Comparison of ENCODE assay signal across 8 mouse cellular contexts in the genomic region with DNA sequence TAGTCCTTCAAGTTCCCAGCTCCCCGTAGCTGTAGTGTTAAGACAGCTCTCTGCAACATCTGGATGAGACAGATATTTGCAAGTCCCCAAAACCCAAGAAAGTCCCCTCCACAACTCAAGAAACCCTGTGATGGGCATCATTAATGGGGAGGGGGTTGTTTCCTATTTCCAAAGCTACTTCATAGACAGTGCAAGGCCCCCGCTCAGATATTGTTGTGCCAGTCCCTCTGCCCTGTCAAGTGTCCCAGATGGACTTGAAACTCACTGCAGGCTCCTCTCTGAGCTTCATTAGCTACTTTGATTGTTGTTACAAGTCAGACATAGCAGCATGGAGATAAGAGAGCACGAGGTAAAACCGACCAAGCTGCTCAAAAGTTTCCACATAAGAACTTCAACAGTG.
DNase-seq lines count a peak whose midpoint lies in the region; ATAC-seq and TF ChIP-seq lines count a peak whose summit lies in the region.

No protein-coding gene starts in this region.

- H3K4me1 ChIP-seq in kidney, embryonic 15.5 days, result peaks cover 48% of the 10 kb centered on the region
- H3K4me1 ChIP-seq in forebrain, embryonic 10.5 days, result peaks cover 75% of the 10 kb centered on the region
- peaks cover 24% of the 10 kb centered on the region; the same call in 1 of the 2 replicates for H3K4me1 ChIP-seq in hindbrain, postnatal 0 days (ENCODE audit: insufficient read depth, low read length)
- peaks cover 33% of the 10 kb centered on the region for H3K4me1 ChIP-seq in midbrain, embryonic 16.5 days (ENCODE audit: control insufficient read depth, insufficient read depth, low read length)
- peaks cover 8% of the 10 kb centered on the region for H3K4me1 ChIP-seq in thymus, adult 2 months (replicated peaks; ENCODE audit: control insufficient read depth, insufficient read depth, low read length)

- H3K36me3 ChIP-seq in kidney, embryonic 15.5 days, result no peaks in the 10 kb centered on the region
- H3K36me3 ChIP-seq in forebrain, embryonic 10.5 days (replicated peaks), result no peaks in the 10 kb centered on the region
- H3K36me3 ChIP-seq in hindbrain, postnatal 0 days (ENCODE audit: insufficient read depth, low read length), result no peaks in the 10 kb centered on the region
- H3K36me3 ChIP-seq in midbrain, embryonic 16.5 days (ENCODE audit: control insufficient read depth, insufficient read depth, low read length), result no peaks in the 10 kb centered on the region
- no peaks in the 10 kb centered on the region for H3K36me3 ChIP-seq in thymus, adult 2 months (ENCODE audit: control insufficient read depth, insufficient read depth, low read length)

- no peak for ATAC-seq in kidney, embryonic 15.5 days (replicated peaks; ENCODE audit: low FRiP score)
- ATAC-seq in hindbrain, postnatal 0 days, result no peak
- no peak for ATAC-seq in midbrain, embryonic 16.5 days

- DNase-seq in kidney, postnatal 36 days, result no peak
- DNase-seq in forebrain, embryonic 10.5 days (ENCODE audit: extremely low spot score, low spot score), result no peak
- DNase-seq in hindbrain, postnatal 0 days (ENCODE audit: low spot score), result no peak
- no peak for DNase-seq in adrenal gland, adult 18-20 months (ENCODE audit: low spot score in 2 of 2)
- DNase-seq in thymus, adult 2 months, result no peak
- no peak for DNase-seq in frontal cortex, postnatal 36 days (ENCODE audit: low spot score in 2 of 2)

- H3K4me2 ChIP-seq in kidney, embryonic 15.5 days, result peak overlapping the region; percentile 65
- H3K4me2 ChIP-seq in hindbrain, postnatal 0 days (ENCODE audit: low read depth, low read length), result peak overlapping the region; percentile 72
- H3K4me2 ChIP-seq in midbrain, embryonic 16.5 days (ENCODE audit: low read length), result peak overlapping the region; percentile 82

- no peak for TF ChIP-seq POLR2A in thymus, adult 2 months (IDR thresholded peaks at IDR 0.05; ENCODE audit: control insufficient read depth, extremely low read depth, insufficient read depth, low read length, poor library complexity)

- no peaks in the 10 kb centered on the region for H3K27me3 ChIP-seq in kidney, embryonic 15.5 days
- no peaks in the 10 kb centered on the region for H3K27me3 ChIP-seq in forebrain, embryonic 10.5 days (ENCODE audit: poor library complexity, severe bottlenecking)
- H3K27me3 ChIP-seq in hindbrain, postnatal 0 days (ENCODE audit: insufficient read depth, low read length), result no peaks in the 10 kb centered on the region
- H3K27me3 ChIP-seq in midbrain, embryonic 16.5 days (ENCODE audit: control insufficient read depth, insufficient read depth, low read depth, low read length), result no peaks in the 10 kb centered on the region
- H3K27me3 ChIP-seq in thymus, adult 2 months (ENCODE audit: control insufficient read depth, insufficient read depth, low read length), result no peaks in the 10 kb centered on the region

- no peaks in the 10 kb centered on the region for H3K9me3 ChIP-seq in kidney, embryonic 15.5 days (replicated peaks)
- H3K9me3 ChIP-seq in forebrain, embryonic 10.5 days, result no peaks in the 10 kb centered on the region
- H3K9me3 ChIP-seq in hindbrain, postnatal 0 days (ENCODE audit: low read length), result no peaks in the 10 kb centered on the region
- H3K9me3 ChIP-seq in midbrain, embryonic 16.5 days (replicated peaks; ENCODE audit: control insufficient read depth, low read length, poor library complexity, severe bottlenecking), result no peaks in the 10 kb centered on the region

- H3K27ac ChIP-seq in kidney, embryonic 15.5 days, result peak overlapping the region; percentile 93
- peak overlapping the region; percentile 91 for H3K27ac ChIP-seq in forebrain, embryonic 10.5 days
- H3K27ac ChIP-seq in hindbrain, postnatal 0 days, result peak overlapping the region; percentile 84
- H3K27ac ChIP-seq in midbrain, embryonic 16.5 days (ENCODE audit: low read length), result peak overlapping the region; percentile 73
- no peak overlapping the region for H3K27ac ChIP-seq in thymus, adult 2 months (ENCODE audit: control insufficient read depth, insufficient read depth, low read length)

- peak overlapping the region; percentile 41 for H3K4me3 ChIP-seq in kidney, embryonic 15.5 days (replicated peaks)
- peak overlapping the region; percentile 54 for H3K4me3 ChIP-seq in forebrain, embryonic 10.5 days
- peak overlapping the region; percentile 39 for H3K4me3 ChIP-seq in hindbrain, postnatal 0 days (ENCODE audit: low read length)
- H3K4me3 ChIP-seq in midbrain, embryonic 16.5 days (ENCODE audit: low read depth, low read length), result peak overlapping the region; percentile 38
- H3K4me3 ChIP-seq in thymus, adult 2 months (ENCODE audit: control insufficient read depth, insufficient read depth, low read length), result no peak overlapping the region

- no peak for TF ChIP-seq CTCF in hindbrain, postnatal 0 days (IDR thresholded peaks at IDR 0.05; ENCODE audit: low read depth)
- no peak for TF ChIP-seq CTCF in thymus, adult 2 months (IDR thresholded peaks at IDR 0.05; ENCODE audit: borderline replicate concordance, control insufficient read depth, extremely low read depth, insufficient read depth, low read length, poor library complexity)

- WGBS in kidney, embryonic 15.5 days, result 46% methylated on average over 4 of the region's 4 CpGs
- WGBS in forebrain, embryonic 10.5 days, result 27% methylated on average over 4 of the region's 4 CpGs
- 23% methylated on average over 4 of the region's 4 CpGs for WGBS in hindbrain, postnatal 0 days
- 21% methylated on average over 4 of the region's 4 CpGs for WGBS in midbrain, embryonic 16.5 days
- WGBS in thymus, adult 2 months, result 81% methylated on average over 4 of the region's 4 CpGs

- peak overlapping the region; percentile 38 for H3K9ac ChIP-seq in kidney, embryonic 15.5 days
- peak overlapping the region; percentile 39; the same call in 1 of the 2 replicates for H3K9ac ChIP-seq in hindbrain, postnatal 0 days (replicated peaks; ENCODE audit: low read length)
- H3K9ac ChIP-seq in midbrain, embryonic 16.5 days (ENCODE audit: low read depth, low read length), result no peak overlapping the region
